Mouse (Mus musculus): ENCODE measurements around the gene Zfp536.

- TF ChIP-seq POLR2A (IDR thresholded peaks at IDR 0.05; ENCODE audit: low read depth, low read length): no peak
- TF ChIP-seq CTCF (IDR thresholded peaks at IDR 0.05; ENCODE audit: extremely low read depth, insufficient read length, insufficient replicate concordance, low read depth, low read length): no peak
Observed at GRCm38 (mm10) chr7:37718671-37719402, 54.6 kb downstream of the Zfp536 start.
